Mouse (Mus musculus) midbrain, embryonic 14.5 days (tissue): ENCODE results near the gene Sf3b5. TPM values are rescaled to one million over a fixed set of nuclear protein-coding genes. Genes with fewer than 3 reads are reported as not detected.

Experiments used
- ATAC-seq: fragments of 200-750 bp; cut with Nextera tagmentation; 2 replicates; pipeline ENCODE4 v1.8.0; 2017; ENCODE audit warnings: moderate number of reproducible peaks, moderate library complexity; ENCODE audit not compliant: low FRiP score, low TSS enrichment
- DNase-seq: peaks from one replicate; pipeline ENCODE4 v3.0.0-alpha.2; 2015
- H3K27ac ChIP-seq: fragments of 300-500 bp; sonication (generic); replicated peaks from 2 replicates; pipeline ENCODE4 v1.5.1; 2014; ENCODE audit warnings: mild to moderate bottlenecking, low read depth, low read length, moderate library complexity
- H3K27me3 ChIP-seq: fragments of 300-500 bp; sonication (generic); 2 replicates; pipeline ENCODE4 v1.6.1; 2014; ENCODE audit warnings: low read length, control low read depth, mixed read lengths; ENCODE audit not compliant: control insufficient read depth, insufficient read depth
- H3K36me3 ChIP-seq: fragments of 300-500 bp; sonication (generic); 2 replicates; pipeline ENCODE4 v1.6.1; 2014; ENCODE audit warnings: low read length, control low read depth; ENCODE audit not compliant: control insufficient read depth, insufficient read depth
- H3K4me1 ChIP-seq: fragments of 300-500 bp; sonication (generic); 2 replicates; pipeline ENCODE4 v1.6.1; 2014; ENCODE audit warnings: mild to moderate bottlenecking, antibody characterized with exemption, low read length, control low read depth; ENCODE audit not compliant: control insufficient read depth, insufficient read depth
- H3K4me2 ChIP-seq: fragments of 300-500 bp; sonication (generic); 2 replicates; pipeline ENCODE4 v1.6.1; 2014; ENCODE audit warnings: mild to moderate bottlenecking, low read length, moderate library complexity
- H3K4me3 ChIP-seq: fragments of 300-500 bp; sonication (generic); replicated peaks from 2 replicates; pipeline ENCODE4 v1.5.1; 2014; ENCODE audit warnings: low read depth, low read length
- H3K9ac ChIP-seq: fragments of 300-500 bp; sonication (generic); replicated peaks from 2 replicates; pipeline ENCODE4 v1.6.1; 2014; ENCODE audit warnings: mild to moderate bottlenecking, low read length, moderate library complexity
- H3K9me3 ChIP-seq: fragments of 300-500 bp; sonication (generic); 2 replicates; pipeline ENCODE4 v1.6.1; 2016; ENCODE audit warnings: low read length, control low read depth, mixed read lengths; ENCODE audit not compliant: control insufficient read depth
- WGBS: fragments of 180-500 bp; shearing (Covaris S2); extraction: QIAGEN DNeasy Blood & Tissue Kit; methylation state at CpG from one replicate; pipeline ENCODE4 v1.1.7; 2014; 5-methylcytosine and 5-hydroxymethylcytosine counted together
- polyA plus RNA-seq: library from polyadenylated mRNA; unstranded; fragments of >200 nt; fragmentation: Nextera tagmentation; extraction: Ambion mirVana; gene quantifications from 2 replicates; pipeline ENCODE4 v1.2.1, GENCODE M21; 2014

The Sf3b5 gene
- 25.3 and 29.1 TPM in 2 replicates for polyA plus RNA-seq

DNA sequence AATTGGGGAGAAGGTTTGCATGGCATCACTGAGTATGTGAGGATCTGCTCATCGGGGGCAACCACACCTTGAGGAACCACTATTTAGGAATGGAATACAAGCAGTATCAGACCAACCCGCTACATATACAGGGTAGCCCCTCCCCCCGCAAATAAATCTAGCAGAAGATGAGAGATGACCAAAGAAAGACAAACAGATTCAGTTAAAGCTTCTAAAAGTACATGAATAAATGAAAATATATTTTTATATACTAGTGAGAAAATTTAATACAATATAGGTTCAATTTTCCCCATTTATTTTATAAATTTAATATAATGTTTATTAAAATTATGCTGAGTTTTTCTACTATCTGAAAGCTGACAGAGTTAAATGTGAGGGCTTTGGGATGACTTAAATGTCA is at the start of gene Sf3b5:
TSS of gene Sf3b5 (plus strand) at position 301 of the 400 bp plus-strand sequence.
- Histone ChIP-seq H3K36me3 (no peaks in the 10 kb centered on the region), H3K9ac (no peak within 1 kb of the TSS), H3K9me3 (no peaks in the 10 kb centered on the region), H3K4me2 (no peak within 1 kb of the TSS), H3K4me3 (no peak within 1 kb of the TSS), H3K27me3 (no peaks in the 10 kb centered on the region), H3K4me1 (peaks cover 12% of the 10 kb centered on the region), H3K27ac (no peak within 1 kb of the TSS)
- DNase-seq (no peak), ATAC-seq (no peak)
- 91% methylated on average over 3 of the region's 3 CpGs for WGBS

DNA sequence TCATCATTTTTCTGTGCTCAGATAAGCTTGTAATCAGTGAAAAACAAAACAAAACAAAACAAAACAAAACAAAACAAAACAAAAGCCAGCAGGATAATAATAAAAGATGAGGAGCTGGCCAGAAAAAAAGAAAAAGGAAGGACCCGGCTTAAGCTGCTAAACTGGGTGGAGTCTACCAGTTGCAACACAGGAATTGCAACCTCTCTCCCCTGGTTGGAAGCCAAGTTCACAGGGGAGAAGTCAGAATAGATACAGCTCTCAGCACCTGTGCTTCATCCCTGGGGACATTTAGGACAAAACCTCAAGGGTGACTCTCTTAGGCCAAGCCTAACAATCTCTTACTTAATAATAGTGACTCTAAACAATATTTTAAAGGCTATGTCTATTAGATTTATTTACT is 49.3 kb upstream of the Sf3b5 start:
- DNase-seq (no peak), ATAC-seq (no peak)
- Histone ChIP-seq H3K27ac (no peak overlapping the region), H3K9me3 (no peaks in the 10 kb centered on the region), H3K4me1 (no peaks in the 10 kb centered on the region), H3K4me3 (no peak overlapping the region), H3K4me2 (no peak overlapping the region), H3K9ac (no peak overlapping the region), H3K27me3 (no peaks in the 10 kb centered on the region), H3K36me3 (no peaks in the 10 kb centered on the region)
- WGBS: 61% methylated on average over 1 of the region's 1 CpGs

DNA sequence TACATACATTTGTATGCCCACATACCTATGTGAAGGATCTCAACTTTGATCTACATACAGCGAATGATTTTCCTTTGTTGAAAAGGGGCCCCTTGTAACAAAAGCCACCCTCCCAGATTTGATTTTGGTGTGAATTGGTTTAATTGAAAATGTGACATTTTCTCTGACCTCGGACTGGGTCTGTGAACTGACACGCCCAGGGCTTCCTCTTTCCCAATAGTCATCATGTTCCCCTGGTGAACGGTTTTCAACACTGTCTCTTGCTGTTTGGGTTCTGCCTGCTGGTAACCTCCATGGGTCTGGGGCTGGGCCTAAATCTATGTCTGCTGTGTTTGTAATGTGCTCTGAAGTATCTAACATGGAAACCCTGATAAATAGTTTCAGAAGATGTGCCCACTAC is 47.9 kb upstream of the Sf3b5 start:
- no peak overlapping the region for H3K9ac ChIP-seq
- no peaks in the 10 kb centered on the region for H3K36me3 ChIP-seq
- DNase-seq: no peak
- no peaks in the 10 kb centered on the region for H3K9me3 ChIP-seq
- no peak overlapping the region for H3K4me2 ChIP-seq
- ATAC-seq: no peak
- H3K4me3 ChIP-seq: no peak overlapping the region
- no peaks in the 10 kb centered on the region for H3K27me3 ChIP-seq
- 79% methylated on average over 4 of the region's 4 CpGs for WGBS
- no peak overlapping the region for H3K27ac ChIP-seq
- H3K4me1 ChIP-seq: no peaks in the 10 kb centered on the region

DNA sequence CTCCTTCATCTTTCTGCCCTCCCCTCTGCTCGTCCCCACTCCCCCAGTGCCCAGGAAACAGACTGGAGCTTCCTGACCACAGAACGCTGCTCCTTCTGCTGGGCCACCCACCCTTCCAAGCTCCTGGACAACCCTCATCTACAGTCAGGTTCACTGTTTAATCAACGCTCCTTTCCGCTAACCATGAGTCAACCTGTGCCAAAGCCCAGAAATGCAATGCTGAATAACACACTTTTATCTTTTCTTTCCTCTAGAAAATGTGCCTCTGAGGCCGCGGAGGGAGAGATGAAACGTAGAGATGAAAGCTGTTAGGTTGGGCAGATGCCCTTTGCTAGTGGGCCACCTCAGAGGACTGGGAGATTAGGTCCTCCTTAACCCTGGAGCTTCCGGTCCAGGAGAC is 43.6 kb upstream of the Sf3b5 start:
- H3K4me1 ChIP-seq: 0 out of 2 replicates have a peak, but pooled peaks cover 3% of the 10 kb centered on the region
- no peak overlapping the region for H3K4me3 ChIP-seq
- ATAC-seq (no peak), DNase-seq (no peak)
- H3K27ac ChIP-seq: no peak overlapping the region
- no peaks in the 10 kb centered on the region for H3K9me3 ChIP-seq
- peaks cover 6% of the 10 kb centered on the region; the same call in 1 of the 2 replicates for H3K27me3 ChIP-seq
- no peaks in the 10 kb centered on the region for H3K36me3 ChIP-seq
- H3K4me2 ChIP-seq: no peak overlapping the region
- no peak overlapping the region for H3K9ac ChIP-seq
- 89% methylated on average over 8 of the region's 8 CpGs for WGBS

DNA sequence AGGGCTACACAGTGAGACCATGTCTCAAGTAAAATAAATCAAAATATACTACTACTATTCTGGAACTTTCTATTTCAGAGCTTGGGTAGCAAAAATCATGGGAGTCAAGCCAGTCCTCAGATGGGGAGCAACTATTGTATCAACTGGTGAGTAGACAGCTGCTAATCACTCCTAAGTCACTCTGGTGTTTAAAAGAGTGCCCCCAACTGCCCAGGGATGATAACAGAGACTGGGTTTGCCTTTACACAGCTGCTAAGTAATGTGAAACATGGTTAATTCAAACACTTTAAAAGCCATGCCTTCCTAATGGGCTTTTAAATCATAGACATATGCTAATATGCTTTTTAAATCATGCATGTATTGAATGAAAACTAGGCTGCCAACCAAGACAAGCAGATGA is 42.9 kb upstream of the Sf3b5 start:
- Histone ChIP-seq H3K9ac (no peak overlapping the region), H3K4me3 (no peak overlapping the region), H3K27me3 (peaks cover 6% of the 10 kb centered on the region; the same call in 1 of the 2 replicates), H3K9me3 (no peaks in the 10 kb centered on the region), H3K36me3 (no peaks in the 10 kb centered on the region), H3K27ac (no peak overlapping the region), H3K4me2 (no peak overlapping the region), H3K4me1 (0 out of 2 replicates have a peak, but pooled peaks cover 3% of the 10 kb centered on the region)
- no peak for DNase-seq
- ATAC-seq: no peak

DNA sequence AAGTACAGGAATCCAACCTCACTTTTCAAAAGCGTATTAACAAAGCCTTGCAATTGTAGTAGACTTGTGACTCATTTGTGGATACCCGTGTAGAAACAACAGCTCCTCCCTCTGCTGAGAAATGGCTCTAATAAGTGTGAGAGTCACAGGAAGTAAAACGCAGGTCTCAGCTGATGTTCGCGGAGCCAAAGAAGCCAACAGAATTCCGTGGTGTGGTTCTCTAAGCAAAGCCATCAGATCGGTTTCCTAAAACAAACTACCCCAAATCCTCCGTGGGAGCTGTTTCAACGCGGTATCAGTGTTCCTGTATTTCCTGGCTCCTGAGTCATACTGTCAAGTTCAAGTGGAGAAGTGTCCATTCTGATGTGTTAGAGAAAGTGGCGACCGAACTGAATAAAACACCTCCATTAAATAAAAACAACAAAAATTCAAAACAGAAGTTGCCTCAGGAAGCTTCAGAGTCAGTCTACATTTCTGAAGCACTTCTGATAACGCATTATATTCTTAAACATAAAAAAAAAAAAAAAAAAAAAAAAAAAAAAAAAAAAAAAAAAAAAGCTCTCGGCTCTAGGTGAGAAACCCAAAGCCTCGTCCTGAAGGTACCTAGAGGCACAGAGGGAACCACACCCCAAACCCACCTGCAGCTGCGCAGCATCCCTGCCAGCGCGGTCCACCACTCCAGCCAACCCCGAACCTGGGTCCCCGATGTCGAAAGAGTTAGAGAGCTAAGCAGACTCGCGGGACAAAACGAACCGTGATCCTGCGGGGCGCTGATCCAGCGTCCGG is 41.6 kb upstream of the Sf3b5 start:
- H3K27ac ChIP-seq: no peak overlapping the region
- DNase-seq: peak; percentile 29
- peak overlapping the region; percentile 94 for H3K4me2 ChIP-seq
- no peak for ATAC-seq
- peak overlapping the region; percentile 69 for H3K4me3 ChIP-seq
- H3K9ac ChIP-seq: peak overlapping the region; percentile 49
- WGBS: 8% methylated on average over 29 of the region's 29 CpGs
- H3K27me3 ChIP-seq: peaks cover 6% of the 10 kb centered on the region; the same call in 1 of the 2 replicates
- no peaks in the 10 kb centered on the region for H3K36me3 ChIP-seq
- 0 out of 2 replicates have a peak, but pooled peaks cover 3% of the 10 kb centered on the region for H3K4me1 ChIP-seq
- no peaks in the 10 kb centered on the region for H3K9me3 ChIP-seq

DNA sequence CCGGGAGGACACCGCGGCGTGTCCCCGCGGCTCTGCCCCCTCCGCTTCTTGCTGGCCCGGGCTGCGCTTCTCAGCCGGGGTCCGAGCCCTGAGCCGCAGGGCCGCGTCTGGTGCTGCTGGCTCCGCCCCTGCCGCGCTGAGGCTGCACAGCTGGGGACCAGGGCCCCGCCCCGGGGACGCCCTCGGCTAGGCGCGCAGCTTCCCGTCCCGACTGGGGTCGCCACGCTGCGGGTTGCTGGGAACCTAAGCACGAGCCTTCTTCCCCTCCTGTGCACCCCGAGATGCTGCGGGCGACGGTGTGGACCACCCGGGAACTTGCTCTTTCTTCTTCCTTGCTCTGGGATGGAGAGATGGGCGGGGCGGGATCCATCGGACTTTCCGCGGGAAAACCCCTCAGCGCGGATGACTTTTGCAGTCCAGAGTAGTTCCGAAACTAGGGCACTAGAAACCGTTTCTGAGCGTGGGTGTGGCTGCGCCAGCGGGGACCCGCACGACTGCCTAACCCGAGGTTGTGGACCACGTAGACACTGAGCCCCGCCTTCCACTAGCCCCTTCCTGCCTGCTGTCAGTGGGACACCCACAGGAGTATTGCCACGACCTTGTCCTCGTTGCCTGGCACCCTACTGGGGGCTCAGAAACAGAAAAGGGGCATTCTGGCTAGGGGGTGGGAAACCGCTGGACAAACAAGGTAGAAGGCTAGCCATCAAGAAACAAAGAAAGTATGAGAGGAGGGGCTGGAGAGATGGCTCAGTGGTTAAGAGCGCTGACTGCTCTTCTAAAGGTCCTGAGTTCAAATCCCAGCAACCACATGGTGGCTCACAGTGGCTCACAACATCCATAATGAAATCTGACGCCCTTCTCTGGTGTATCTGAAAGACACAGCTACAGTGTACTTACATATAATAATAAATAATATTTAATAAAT is 40.7 kb upstream of the Sf3b5 start, which contains the start of gene Stx11:
TSS of gene Stx11 (minus strand) at position 148 of the 925 bp plus-strand sequence.
- ATAC-seq: peak; percentile 88
- Histone ChIP-seq H3K27ac (no peak within 1 kb of the TSS), H3K4me2 (peak within 1 kb of the TSS; percentile 94), H3K9ac (peak within 1 kb of the TSS; percentile 49), H3K4me3 (peak within 1 kb of the TSS; percentile 69), H3K36me3 (no peaks in the 10 kb centered on the region), H3K4me1 (0 out of 2 replicates have a peak, but pooled peaks cover 3% of the 10 kb centered on the region), H3K9me3 (no peaks in the 10 kb centered on the region), H3K27me3 (peaks cover 6% of the 10 kb centered on the region; the same call in 1 of the 2 replicates)
- WGBS: 3% methylated on average over 51 of the region's 56 CpGs
- peak; percentile 74 for DNase-seq

DNA sequence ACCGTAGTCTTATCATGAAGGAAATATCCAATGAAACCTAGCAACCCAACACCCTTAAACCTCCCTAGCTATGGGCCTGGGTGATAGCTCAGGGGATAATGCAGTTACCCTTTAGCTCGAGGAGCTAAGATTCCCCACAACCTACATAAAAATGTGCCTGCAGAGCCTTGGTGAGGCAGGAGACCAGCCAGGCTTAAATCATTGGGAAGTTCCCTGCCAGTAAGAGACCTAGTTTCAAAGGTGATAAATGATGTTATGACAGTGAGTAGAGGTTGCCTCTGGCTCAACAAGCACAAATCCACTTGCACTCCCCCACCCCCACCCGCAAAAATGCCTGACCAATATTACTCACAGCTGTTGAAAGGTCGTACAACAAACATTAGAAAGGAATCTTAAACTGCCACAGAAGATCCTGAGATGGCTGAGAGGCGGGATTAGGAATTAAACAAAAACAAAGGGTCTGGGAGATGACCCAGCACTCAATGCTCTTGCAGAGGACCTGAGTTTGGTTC is 39.4 kb upstream of the Sf3b5 start:
- no peaks in the 10 kb centered on the region for H3K36me3 ChIP-seq
- H3K4me3 ChIP-seq: no peak overlapping the region
- 92% methylated on average over 5 of the region's 5 CpGs for WGBS
- H3K9ac ChIP-seq: no peak overlapping the region
- no peak for DNase-seq
- ATAC-seq: no peak
- H3K27me3 ChIP-seq: peaks cover 6% of the 10 kb centered on the region; the same call in 1 of the 2 replicates
- H3K4me1 ChIP-seq: 0 out of 2 replicates have a peak, but pooled peaks cover 3% of the 10 kb centered on the region
- H3K27ac ChIP-seq: no peak overlapping the region
- no peaks in the 10 kb centered on the region for H3K9me3 ChIP-seq
- H3K4me2 ChIP-seq: no peak overlapping the region
